25 mouse cellular contexts compared by ENCODE assay signal in the genomic region with DNA sequence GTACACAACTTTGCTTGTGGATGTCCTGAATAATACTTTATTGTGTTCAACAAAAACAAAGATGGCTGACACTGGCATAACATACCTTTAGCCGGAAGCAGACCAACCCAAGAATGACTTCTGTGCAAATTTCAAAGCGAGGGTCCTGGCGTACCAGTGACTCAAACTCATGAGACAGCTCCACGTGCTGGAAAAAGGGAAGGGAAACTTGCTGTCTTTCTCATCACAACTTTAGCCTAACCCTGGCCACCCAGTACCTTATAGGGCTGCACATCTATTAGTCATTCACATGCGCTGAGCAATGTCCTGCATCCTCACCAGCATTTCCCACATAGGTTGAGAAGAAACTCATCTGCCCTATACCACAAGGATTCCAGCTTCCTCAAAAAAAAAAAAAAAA. TPM values are rescaled to one million over a fixed set of nuclear protein-coding genes. Genes with fewer than 3 reads are reported as not detected.
DNase-seq lines count a peak whose midpoint lies in the region; ATAC-seq and TF ChIP-seq lines count a peak whose summit lies in the region.
"Had no signal": no experiment of that assay in that cellular context is flagged by ENCODE, and none has a peak within 500 bp of the region (broad histone marks: within the 10 kb centered on the region; RNA-seq: fewer than 3 reads in every experiment).

No protein-coding gene starts in this region.

- no peak overlapping the region for H3K4me2 ChIP-seq in liver, embryonic 12.5 days
- no peak overlapping the region for H3K4me2 ChIP-seq in CH12.LX (ENCODE audit: insufficient read depth, low read depth, poor library complexity, severe bottlenecking)
- H3K4me2 ChIP-seq: embryonic facial prominence, embryonic 12.5 days; embryonic facial prominence, embryonic 15.5 days; heart, embryonic 13.5 days; hindbrain, embryonic 12.5 days; intestine, embryonic 15.5 days had no signal

- TF ChIP-seq CTCF in gastrocnemius, adult 2 months (IDR thresholded peaks at IDR 0.05), result no peak
- TF ChIP-seq CTCF in CH12.LX (conservative IDR thresholded peaks at IDR 0.05 in 1 of 2, IDR thresholded peaks at IDR 0.05 in 1 of 2; ENCODE audit: low read depth in 2 of 2, low read length in 2 of 2), result no peak

- in situ Hi-C loops in CH12.LX (cut with MboI; ENCODE audit: low pct_ligation_motif_present, low pct_unique_long_range_greater_than_20kb, low sequenced_read_pairs), result loop anchor here (25.0 kb wide), 3 partner anchors 393 to 718 kb away; no protein-coding TSS in a partner anchor

- DNase-seq in gastrocnemius, adult 2 months, result no peak
- DNase-seq in gastrocnemius, postnatal 14 days, result no peak
- DNase-seq in liver (no peak), CH12.LX (ENCODE audit: extremely low read depth) (no peak)
- DNase-seq in thymus, postnatal 25 days, result no peak
- no peak for DNase-seq in adrenal gland, postnatal 4 days (ENCODE audit: low spot score in 2 of 2)
- DNase-seq: adrenal gland, adult 2 months; adrenal gland, postnatal 14 days; cerebellum, adult 18-20 months; cerebellum, adult 9-10 months; cerebellum, postnatal 14 days; forebrain, postnatal 0 days; heart, postnatal 14 days; heart, postnatal 4 days had no signal

- dilution Hi-C loops in CH12.LX (cut with MboI; ENCODE audit: extremely low pct_ligation_motif_present, extremely low pct_unique_long_range_greater_than_20kb, low sequenced_read_pairs), result loop anchor here (25.0 kb wide), 1 partner anchor 143 kb away; no protein-coding TSS in a partner anchor

- no peaks in the 10 kb centered on the region for H3K27me3 ChIP-seq in liver, embryonic 12.5 days (replicated peaks)
- H3K27me3 ChIP-seq in CH12.LX (replicated peaks), result no peaks in the 10 kb centered on the region
- H3K27me3 ChIP-seq: embryonic facial prominence, embryonic 12.5 days; embryonic facial prominence, embryonic 15.5 days; heart, embryonic 13.5 days; hindbrain, embryonic 12.5 days; intestine, embryonic 15.5 days; Patski had no signal

- TF ChIP-seq EP300 in CH12.LX (IDR thresholded peaks at IDR 0.05; ENCODE audit: low read length), result no peak

- H3K9me3 ChIP-seq in liver, embryonic 12.5 days (replicated peaks), result no peaks in the 10 kb centered on the region
- no peaks in the 10 kb centered on the region for H3K9me3 ChIP-seq in CH12.LX (replicated peaks; ENCODE audit: low read length)
- H3K9me3 ChIP-seq: embryonic facial prominence, embryonic 12.5 days; embryonic facial prominence, embryonic 15.5 days; G1E; heart, embryonic 13.5 days; hindbrain, embryonic 12.5 days; intestine, embryonic 15.5 days had no signal

- H3K4me1 ChIP-seq in liver, embryonic 12.5 days, result peaks cover 74% of the 10 kb centered on the region
- H3K4me1 ChIP-seq in CH12.LX (ENCODE audit: control insufficient read depth in 1 of 2, insufficient read depth in 2 of 2), result peaks cover 6 to 29% of the 10 kb centered on the region in 2 experiments

- H3K4me3 ChIP-seq in gastrocnemius, adult 2 months, result no peak overlapping the region
- no peak overlapping the region for H3K4me3 ChIP-seq in liver, embryonic 12.5 days
- H3K4me3 ChIP-seq in CH12.LX (replicated peaks in 1 of 3; ENCODE audit: low read depth in 2 of 3, low read length in 2 of 3, poor library complexity in 1 of 3), result no peak overlapping the region
- H3K4me3 ChIP-seq: embryonic facial prominence, embryonic 12.5 days; embryonic facial prominence, embryonic 15.5 days; heart, embryonic 13.5 days; hindbrain, embryonic 12.5 days; intestine, embryonic 15.5 days had no signal

- peak overlapping the region; percentile 86 for H3K27ac ChIP-seq in gastrocnemius, adult 2 months
- H3K27ac ChIP-seq in liver, embryonic 12.5 days, result peak overlapping the region; percentile 55; the same call in 1 of the 2 replicates
- H3K27ac ChIP-seq in CH12.LX (ENCODE audit: insufficient read depth, low read depth), result no peak overlapping the region
- H3K27ac ChIP-seq: embryonic facial prominence, embryonic 12.5 days; hindbrain, embryonic 12.5 days; intestine, embryonic 15.5 days had no signal

- TF ChIP-seq RAD21 in CH12.LX (IDR thresholded peaks at IDR 0.05; ENCODE audit: low read depth, low read length), result no peak

- 75% methylated on average over 5 of the region's 5 CpGs for WGBS in liver, embryonic 12.5 days (ENCODE audit: insufficient replicate concordance)

- H3K36me3 ChIP-seq in liver, embryonic 12.5 days, result no peaks in the 10 kb centered on the region
- H3K36me3 ChIP-seq in CH12.LX (replicated peaks in 1 of 2; ENCODE audit: control insufficient read depth in 1 of 2, insufficient read depth in 1 of 2, low read length in 1 of 2), result no peaks in the 10 kb centered on the region
- H3K36me3 ChIP-seq: embryonic facial prominence, embryonic 12.5 days; embryonic facial prominence, embryonic 15.5 days; G1E; hindbrain, embryonic 12.5 days; intestine, embryonic 15.5 days had no signal

- TF ChIP-seq POLR2A in CH12.LX (IDR thresholded peaks at IDR 0.05; ENCODE audit: low read depth, low read length), result no peak

- H3K9ac ChIP-seq in liver, embryonic 12.5 days, result no peak overlapping the region
- no peak overlapping the region for H3K9ac ChIP-seq in CH12.LX (ENCODE audit: insufficient read depth, low read depth)
- H3K9ac ChIP-seq: embryonic facial prominence, embryonic 12.5 days; embryonic facial prominence, embryonic 15.5 days; forebrain, postnatal 0 days; hindbrain, embryonic 12.5 days; intestine, embryonic 15.5 days had no signal

- no peak for ATAC-seq in liver, embryonic 12.5 days
- ATAC-seq in granulocyte monocyte progenitor cell, adult 5-6 weeks (replicated peaks; ENCODE audit: poor library complexity, severe bottlenecking), result peak; percentile 63
- ATAC-seq: forebrain, embryonic 14.5 days; forebrain, postnatal 0 days; hindbrain, embryonic 16.5 days; intestine, embryonic 15.5 days; Patski had no signal

- H3K79me2 ChIP-seq in CH12.LX (replicated peaks; ENCODE audit: control insufficient read depth, extremely low read depth, insufficient read depth, poor library complexity, severe bottlenecking), result no peaks in the 10 kb centered on the region

- intact Hi-C loops in gastrocnemius, adult 2 months (cut with DNase I), result loop anchor here (5.0 to 10.0 kb wide), 3 partner anchors 473 to 716 kb away; no protein-coding TSS in a partner anchor
- intact Hi-C loops in gastrocnemius, postnatal 14 days (cut with DNase I; ENCODE audit: low total_unique reads), result loop anchor here (5.0 to 10.0 kb wide), 2 partner anchors 223 to 476 kb away; no protein-coding TSS in a partner anchor

TF ChIP-seq in CH12.LX, 34 proteins besides CTCF, POLR2A, EP300 and RAD21:
- no peak for TF ChIP-seq SMC3 (IDR thresholded peaks at IDR 0.05; ENCODE audit: low read depth, low read length)
- TF ChIP-seq RCOR1 (conservative IDR thresholded peaks at IDR 0.05; ENCODE audit: low read depth, low read length), result no peak
- 0 out of 2 replicates have a peak, but pooled peaks have one; percentile 68 for TF ChIP-seq MYC (IDR thresholded peaks at IDR 0.05; ENCODE audit: low read depth, low read length)
- no peak for TF ChIP-seq USF1 (IDR thresholded peaks at IDR 0.05; ENCODE audit: low read depth, low read length)
- no peak for TF ChIP-seq NRF1 (IDR thresholded peaks at IDR 0.05; ENCODE audit: low read depth, low read length)
- no peak for TF ChIP-seq ZKSCAN1 (IDR thresholded peaks at IDR 0.05; ENCODE audit: borderline replicate concordance, low read depth, low read length)
- no peak for TF ChIP-seq GABPA (IDR thresholded peaks at IDR 0.05; ENCODE audit: insufficient replicate concordance, low read depth, low read length)
- TF ChIP-seq MAZ (IDR thresholded peaks at IDR 0.05; ENCODE audit: low read depth, low read length), result no peak
- TF ChIP-seq UBTF (IDR thresholded peaks at IDR 0.05; ENCODE audit: low read depth, low read length), result no peak
- no peak for TF ChIP-seq SIN3A (IDR thresholded peaks at IDR 0.05; ENCODE audit: low read length)
- peak; percentile 77 for TF ChIP-seq BHLHE40 (IDR thresholded peaks at IDR 0.05; ENCODE audit: low read depth, low read length)
- TF ChIP-seq NELFE (IDR thresholded peaks at IDR 0.05; ENCODE audit: low read depth, low read length), result no peak
- TF ChIP-seq E2F4 (IDR thresholded peaks at IDR 0.05; ENCODE audit: insufficient replicate concordance, low read depth, low read length), result no peak
- TF ChIP-seq MEF2A (IDR thresholded peaks at IDR 0.05; ENCODE audit: borderline replicate concordance, low read depth, low read length), result no peak
- TF ChIP-seq HCFC1 (IDR thresholded peaks at IDR 0.05; ENCODE audit: low read depth, low read length), result no peak
- TF ChIP-seq ETS1 (conservative IDR thresholded peaks at IDR 0.05; ENCODE audit: low read depth, low read length), result 0 out of 2 replicates have a peak, but pooled peaks have one; percentile 24
- no peak for TF ChIP-seq CHD2 (IDR thresholded peaks at IDR 0.05; ENCODE audit: low read length)
TF ChIP-seq in CH12.LX: peak in this region for 3.

RNA-seq across cellular contexts. Expression of gene Fignl1, which starts 10.4 kb away (rescaled TPM):
- under 1 TPM in 1 of 2 experiments, not detected in 1; 0.22 TPM for total RNA-seq in gastrocnemius, adult 2 months (2021)
- total RNA-seq in gastrocnemius, postnatal 14 days (2021), result 1 to 10 TPM; 1.5 to 2.9 TPM
- polyA plus RNA-seq in liver, embryonic 12.5 days (2016; fragmentation: Nextera tagmentation; extraction: Ambion mirVana), result 126 and 130 TPM in 2 replicates
- total RNA-seq in CH12.LX (2012; rRNA removed) (82.8 and 98.5 TPM in 2 replicates), CH12.LX (2014; rRNA removed) (189 TPM in 2 replicates)
- polyA plus RNA-seq in CH12.LX (2012; ENCODE audit: insufficient read length, low read depth), result 98.5 and 101 TPM in 2 replicates
- total RNA-seq in granulocyte monocyte progenitor cell, adult 5-6 weeks (2014; fragmentation: Nextera tagmentation), result 43.8 and 51.2 TPM in 2 replicates
- total RNA-seq in granulocyte monocyte progenitor cell, adult 5-6 weeks (2017), result 93.0 and 100 TPM in 2 replicates
- total RNA-seq in adrenal gland, postnatal 4 days (2021), result 10 to 100 TPM; 17.9 to 18.2 TPM

Comparison
In these comparisons a context has a peak if more than half of its experiments do, and no peak if none do; other contexts are left out.
1. RNA of gene Fignl1, which starts 10.4 kb away (total RNA-seq): 82.8 to 189 TPM in CH12.LX, 43.8 to 100 TPM in granulocyte monocyte progenitor cell, adult 5-6 weeks and 17.9 to 18.2 TPM in adrenal gland, postnatal 4 days; 1.5 to 2.9 TPM in gastrocnemius, postnatal 14 days and 0.22 TPM in gastrocnemius, adult 2 months; every median in the first group is over 4 times any median in the second.